Mouse (Mus musculus) CD8-positive naive resting alpha-beta T cell, adult 2 months (primary cell): Measurements from ENCODE around the gene Adora1.

ENCODE experiments used
- DNase-seq, 2 experiments: peaks; one replicate each; pipeline ENCODE4 v3.0.0; 2022; ENCODE audit warnings: low read depth in 2 of 2, low spot score in 2 of 2

The Adora1 gene

DNA sequence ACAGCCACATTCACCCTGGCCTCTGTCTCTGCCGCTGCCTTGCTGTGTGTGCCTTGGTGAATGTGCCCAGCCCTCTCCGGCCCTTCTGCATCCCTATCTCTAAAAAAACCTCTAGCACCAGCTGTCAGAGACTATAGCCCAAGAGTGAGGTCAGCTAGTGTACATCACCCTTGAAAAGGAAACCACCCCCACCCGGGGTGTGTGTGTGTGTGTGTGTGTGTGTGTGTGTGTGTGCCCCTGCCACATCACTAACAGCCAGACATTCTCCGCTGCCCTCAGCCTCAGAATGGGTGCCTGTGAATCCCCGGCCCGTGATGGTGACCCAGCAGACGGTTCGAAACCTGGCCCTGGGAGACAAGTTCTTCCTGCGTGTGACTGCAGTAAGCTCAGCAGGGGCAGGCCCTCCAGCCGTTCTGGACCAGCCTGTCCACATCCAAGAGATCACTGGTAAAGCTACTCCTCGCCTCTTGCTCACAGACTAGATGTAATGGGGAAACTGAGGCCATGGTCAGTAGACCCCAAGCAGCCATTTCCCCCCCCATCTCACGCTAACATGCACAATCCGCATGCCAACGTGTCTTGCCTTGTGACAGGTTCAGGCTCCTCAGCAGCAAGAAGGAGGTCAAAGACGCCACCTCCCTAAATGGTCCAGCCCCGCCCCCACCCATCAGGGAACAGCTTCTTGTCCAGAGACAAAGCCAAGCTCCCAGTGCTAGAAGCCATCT lies 40.8 kb downstream of the Adora1 start:
- DNase-seq: no peak

DNA sequence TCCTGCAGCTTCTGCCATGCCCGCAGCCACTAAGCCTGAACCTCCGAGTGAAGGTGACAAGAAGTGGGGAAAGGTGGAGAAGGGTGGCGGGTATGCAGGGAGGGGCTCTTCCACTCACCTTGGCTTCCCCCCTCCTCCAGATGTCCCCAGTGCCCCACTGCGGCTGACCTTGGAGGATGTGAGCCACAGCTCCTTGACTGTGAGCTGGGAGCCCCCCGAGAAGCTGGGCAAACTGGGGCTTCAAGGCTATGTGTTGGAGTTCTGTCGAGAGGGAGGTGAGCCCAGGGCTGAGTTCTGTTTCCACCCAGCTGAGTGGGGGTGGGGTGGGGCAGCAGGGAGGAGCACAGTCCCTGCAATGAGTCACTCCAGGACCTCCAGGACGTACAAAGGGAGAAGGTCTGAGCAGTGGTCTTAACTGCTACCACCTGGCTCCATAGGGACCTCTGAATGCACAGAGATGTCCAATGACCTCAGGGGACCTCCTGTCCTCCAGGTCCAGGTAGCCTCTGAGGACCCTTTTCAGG lies 41.5 kb downstream of the Adora1 start:
- DNase-seq: no peak

DNA sequence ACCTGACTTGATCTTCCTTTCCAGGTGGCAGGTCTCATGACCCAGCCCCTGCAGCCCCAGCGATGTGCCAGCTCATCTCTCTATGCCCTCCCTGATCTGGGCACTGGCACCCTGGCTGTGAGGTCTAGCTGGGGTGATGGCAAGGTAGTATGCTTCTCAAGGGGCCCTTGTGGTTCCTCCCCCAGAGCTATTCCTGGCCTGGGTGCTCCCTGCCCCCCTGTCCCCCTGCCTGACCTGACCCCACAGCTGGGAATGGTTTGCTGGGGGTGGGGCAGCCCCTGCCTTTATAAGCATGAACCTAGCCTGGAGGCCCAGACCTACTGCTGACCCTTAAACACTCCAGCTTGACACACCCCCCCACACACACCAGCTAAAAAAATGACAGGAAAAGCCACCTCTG lies 42.1 kb downstream of the Adora1 start, which contains the start of gene Mybph:
Gene Mybph, plus strand, starts transcription at position 323 of the 400 bp plus-strand sequence.
- no peak for DNase-seq

DNA sequence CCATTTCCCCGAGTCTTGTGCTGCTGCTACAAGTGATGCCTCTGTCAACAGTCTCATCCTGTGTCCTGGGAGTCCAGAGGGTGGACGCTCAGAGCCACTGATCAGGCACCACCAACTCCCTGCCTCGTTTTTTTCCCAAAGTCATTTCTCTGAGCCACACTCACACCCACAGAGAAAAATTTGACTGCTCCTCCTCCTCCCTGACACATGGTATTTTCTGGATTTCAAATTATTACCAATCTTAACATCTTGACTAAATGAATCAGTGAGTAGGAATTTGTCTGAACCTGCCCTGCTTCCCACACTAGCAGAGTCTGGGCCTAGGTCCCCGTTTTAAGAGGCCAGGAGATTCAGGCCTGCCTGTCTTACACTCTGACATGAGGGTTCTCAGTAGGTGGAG lies 43.2 kb downstream of the Adora1 start:
- no peak for DNase-seq

DNA sequence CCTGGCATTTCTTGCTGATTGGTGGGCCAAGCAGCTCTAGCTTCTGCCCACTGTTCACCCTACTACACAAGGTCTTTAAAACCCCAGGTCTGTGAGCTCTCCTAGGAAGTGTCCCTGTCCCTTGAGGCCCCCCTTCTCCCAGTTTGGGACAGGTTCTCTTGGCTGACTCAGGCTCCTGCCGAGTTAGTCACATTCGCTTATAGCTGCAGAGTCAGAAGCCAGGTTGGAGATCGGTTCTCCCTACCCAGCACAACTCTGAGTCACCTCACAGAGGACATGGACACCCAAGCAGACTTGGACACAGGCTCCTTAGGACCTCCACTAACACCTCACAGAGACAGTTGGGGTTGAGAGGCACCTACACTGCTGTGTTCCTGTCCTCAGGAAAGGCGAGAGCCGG lies 44.0 kb downstream of the Adora1 start:
- no peak for DNase-seq

DNA sequence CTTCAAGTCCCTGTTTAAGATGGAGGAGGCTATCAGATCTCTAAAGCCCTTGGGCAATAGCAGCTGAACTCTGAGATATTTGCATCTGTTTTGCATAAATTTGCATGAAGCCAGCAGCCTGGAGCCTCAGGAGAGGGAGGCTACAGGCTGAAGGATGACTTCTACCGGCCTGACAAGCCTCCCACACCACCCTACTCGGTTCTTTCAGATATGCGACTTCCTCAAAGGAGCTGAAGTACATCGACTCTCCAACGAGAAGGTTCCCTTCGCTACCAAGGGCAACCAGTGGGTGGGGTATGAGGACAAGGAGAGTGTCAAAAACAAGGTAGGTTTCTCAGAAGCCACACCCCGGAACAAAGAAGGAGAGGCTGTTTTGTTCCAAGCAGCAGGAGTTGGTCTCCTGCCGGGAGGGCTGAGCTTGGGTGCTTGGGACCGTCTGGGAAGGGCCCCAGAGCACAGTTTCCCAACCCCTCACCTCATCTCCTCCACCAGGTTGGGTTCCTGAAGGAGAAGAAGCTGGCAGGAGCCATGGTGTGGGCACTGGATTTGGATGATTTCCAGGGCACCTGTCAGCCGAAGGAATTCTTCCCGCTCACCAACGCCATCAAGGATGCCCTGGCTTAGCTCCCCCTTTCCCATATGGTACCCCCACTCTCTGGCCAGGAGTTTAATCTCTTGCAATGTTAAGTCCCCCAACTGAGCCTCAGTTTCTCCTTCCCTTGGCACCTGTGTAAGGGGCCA lies 46.1 kb downstream of the Adora1 start:
- no peak for DNase-seq

DNA sequence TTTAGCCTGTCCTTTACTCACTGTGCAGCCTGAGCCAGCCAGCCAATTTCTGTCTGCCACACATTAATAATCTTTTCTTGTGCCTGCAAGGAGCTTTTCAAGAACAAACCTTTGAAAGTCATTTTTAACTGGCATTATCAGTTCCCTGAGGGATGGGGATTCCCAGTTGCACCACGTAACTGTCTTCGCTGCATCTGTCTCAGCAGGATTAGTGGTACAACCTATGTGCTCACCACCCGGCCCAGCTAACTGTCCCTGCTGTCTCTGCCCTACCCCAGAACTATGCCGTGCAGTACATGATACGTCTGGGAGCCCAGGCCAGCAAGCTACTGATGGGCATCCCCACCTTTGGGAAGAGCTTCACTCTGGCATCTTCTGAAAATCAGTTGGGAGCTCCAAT lies 47.0 kb downstream of the Adora1 start:
- no peak for DNase-seq

DNA sequence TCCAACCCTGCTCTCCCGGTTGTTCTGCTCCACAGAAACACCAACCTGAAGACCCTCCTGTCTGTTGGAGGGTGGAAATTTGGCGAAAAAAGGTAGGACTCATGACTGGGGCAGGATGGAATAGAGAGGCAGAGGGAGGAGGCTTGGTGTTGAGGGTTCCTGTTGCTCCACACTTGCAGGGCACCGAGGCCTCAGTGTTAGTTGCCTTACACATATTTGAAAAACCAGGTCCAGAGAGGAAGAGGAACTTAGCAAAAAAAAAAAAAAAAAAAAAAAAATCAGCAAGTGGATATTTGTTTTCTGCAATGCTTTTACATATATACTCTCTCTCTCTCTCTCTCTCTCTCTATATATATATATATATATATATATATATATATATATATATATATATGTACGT lies 51.1 kb downstream of the Adora1 start:
- DNase-seq: no peak

DNA sequence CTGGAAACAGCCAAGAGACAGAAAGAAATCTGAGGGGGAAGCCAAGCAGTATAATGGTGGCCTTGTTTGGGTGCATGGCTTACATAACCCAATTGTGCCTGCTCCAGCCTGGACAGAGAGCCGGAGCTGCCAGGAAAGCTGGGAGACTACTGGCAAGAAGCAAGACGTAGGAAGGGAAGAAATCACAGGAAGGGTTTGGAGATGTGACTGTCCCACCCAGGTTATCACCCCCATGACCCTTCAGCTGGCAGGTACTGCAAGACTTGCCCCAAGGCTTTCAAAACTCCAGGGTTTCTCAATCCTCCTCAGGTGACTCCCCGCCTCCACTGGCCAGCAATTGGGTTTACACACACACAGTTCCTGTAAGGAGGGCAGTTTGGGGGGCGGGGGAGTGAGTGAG lies 53.2 kb downstream of the Adora1 start, which contains the start of gene Chil1:
Gene Chil1, plus strand, starts transcription at position 152 of the 400 bp plus-strand sequence.
- no peak for DNase-seq

DNA sequence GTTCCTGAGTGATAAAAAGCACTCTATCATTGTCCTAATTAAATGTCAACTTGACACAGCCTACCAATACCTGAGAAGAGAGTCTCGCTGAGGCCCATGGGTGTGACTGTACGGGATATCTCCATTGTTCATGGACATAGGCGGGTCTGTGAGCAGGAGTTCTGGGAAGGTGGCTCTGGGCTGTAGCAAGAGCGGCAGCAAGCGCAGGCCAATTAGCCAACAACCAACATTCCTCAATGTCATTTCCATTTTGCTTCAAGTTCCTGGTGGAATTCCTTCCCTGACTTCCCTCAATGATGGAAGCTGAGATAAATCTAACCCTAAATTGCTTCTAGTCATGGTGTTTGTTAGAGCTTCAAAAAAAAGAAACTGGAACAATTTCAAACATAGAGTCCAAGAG lies 57.3 kb downstream of the Adora1 start:
- DNase-seq: no peak

DNA sequence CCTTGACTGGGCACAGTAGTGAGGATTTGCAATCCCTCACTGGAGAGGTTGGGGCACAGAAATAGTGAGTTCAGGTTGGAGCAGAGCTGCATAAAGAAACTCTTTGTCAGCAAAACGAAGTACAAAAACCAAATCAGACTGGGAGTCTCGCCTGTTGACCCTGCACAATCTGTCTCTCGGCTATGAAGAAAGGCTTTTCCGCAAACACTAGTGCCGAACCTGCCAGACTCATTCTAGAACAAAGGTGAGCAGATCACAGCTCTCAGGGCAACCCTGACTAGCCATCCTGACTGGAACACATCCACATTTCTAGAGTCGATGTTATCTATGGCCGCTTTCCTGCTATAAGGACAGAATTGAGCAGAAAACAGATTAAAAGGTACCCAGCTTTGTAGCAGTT lies 62.1 kb downstream of the Adora1 start:
- no peak for DNase-seq

DNA sequence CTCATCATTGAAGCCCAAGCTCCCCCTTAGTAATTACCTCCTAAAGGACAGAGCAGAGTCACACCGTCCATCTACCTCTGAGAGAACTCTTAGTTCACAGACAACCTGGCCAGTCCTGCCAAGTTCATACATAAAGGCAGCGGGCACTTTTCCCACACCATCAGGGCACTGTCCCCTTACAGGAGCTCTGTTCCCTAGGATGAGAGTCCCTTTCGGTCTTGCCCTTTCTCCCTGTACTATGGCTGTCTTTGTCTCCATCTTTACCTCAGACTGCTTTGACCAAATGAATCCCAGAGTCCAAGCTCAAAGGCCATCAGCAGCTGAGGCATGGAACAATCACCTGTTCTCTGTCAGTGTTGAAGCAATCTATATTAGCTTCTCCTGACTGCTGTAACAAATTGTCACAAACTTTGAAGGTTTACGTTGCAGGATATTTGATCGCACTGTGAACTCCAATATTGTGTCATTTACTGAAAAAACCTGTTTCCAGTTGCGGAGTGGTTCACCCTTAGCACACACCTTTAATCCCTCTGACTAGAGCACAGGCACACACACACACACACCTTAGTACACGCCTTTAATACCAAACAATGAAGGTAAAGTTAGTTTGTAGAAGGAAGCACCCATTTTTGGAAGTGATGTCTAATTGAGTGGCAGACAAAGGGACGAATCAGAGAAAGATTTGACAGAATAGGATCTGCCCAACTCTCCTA lies 66.1 kb downstream of the Adora1 start:
- DNase-seq: no peak

DNA sequence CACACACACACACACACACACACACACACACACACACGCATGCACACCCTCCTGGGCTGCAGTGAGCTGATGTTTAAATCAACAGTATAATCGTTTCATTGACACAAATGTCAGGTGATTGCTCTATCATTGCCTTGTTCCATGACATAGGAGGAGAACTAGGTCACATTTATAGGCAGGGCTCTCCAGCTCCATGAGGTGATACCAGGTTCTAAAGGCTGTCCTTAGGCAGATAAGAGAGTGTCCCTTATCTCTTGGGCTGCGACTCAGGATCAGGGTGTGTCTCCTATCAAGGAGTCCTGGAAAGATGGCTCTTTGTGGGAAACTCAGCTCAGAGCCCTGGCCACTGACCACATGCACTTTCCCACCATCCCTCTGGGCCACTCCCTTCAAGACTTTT lies 66.7 kb downstream of the Adora1 start:
- DNase-seq: no peak

DNA sequence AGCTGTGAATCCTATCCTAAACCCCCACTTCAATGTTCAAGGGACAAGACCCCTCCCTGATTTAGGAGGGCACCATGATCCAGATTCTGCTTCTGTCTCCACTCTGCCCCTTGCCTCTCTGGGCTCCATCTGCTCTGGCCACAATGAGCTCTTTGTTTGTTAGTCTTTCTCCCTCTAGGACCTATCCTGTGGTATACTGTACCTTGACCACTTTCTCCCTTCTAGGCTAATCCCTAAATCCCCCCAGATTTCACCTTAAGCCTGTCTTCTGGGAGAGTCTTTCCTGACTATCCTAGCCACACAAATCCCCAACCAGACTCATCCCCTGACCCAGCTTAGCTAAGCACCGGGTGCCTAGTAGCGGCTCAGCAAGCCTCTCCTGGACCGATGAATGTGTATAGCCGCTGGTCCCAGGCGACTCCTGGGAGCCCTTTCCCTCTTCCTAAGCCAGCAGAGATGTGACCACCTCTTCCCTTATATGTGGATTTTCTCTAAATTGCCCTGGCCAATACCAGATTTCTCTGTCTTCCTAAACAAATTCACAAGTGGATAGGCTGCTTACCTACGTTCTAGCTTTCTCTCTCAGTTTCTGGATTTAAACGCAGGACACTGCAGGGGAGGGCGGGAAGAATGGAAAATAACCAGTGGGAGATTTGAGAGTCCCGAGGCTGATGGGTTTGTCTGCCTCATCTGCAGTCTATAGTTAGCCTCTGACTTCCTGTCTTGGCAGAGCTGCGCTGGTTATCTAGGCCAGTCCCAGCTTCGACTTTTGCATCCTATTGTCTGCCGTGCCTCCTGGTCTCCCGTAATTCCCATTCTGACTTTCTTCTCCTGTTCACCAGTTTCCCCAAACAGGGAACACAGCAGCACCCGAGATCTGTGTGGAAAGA lies 67.6 kb downstream of the Adora1 start:
- DNase-seq: no peak

DNA sequence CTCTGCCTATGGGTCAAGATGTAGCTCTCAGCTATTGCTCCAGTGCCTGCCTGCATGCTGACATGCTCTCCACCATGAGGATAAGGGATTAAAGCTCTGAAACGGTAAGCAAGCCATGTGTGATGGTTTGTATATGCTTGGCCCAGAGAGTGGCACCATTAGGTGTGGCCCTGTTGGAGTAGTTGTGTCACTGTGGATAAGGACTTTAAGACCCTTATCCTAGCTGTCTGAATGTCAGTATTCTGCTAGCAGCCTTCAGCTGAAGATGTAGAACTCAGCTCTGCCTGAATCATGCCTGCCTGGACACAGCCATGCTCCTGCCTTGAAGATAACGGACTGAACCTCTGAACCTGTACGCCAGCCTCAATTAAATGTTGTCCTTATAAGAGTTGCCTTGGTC lies 68.7 kb downstream of the Adora1 start:
- no peak for DNase-seq

DNA sequence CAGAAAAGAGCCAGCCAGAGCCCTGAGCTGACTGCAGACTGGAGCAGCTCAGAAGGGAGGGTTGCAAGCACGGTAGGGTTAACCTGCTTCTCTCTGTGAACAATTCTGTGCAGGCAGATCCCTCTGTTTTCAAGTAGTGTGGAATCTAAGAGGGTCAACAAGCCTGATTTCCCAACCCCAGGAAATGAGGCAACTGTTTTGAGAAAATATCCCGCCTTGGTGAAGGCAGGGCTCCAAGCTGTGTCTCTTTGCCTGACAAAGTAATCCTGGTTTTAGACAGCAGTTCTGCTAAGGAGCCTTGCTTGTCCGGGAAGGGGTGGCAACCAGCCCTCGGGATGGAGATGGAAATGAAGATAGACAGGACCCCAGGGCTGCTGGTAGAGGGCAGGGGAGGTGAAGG lies 70.8 kb downstream of the Adora1 start:
- DNase-seq: no peak

DNA sequence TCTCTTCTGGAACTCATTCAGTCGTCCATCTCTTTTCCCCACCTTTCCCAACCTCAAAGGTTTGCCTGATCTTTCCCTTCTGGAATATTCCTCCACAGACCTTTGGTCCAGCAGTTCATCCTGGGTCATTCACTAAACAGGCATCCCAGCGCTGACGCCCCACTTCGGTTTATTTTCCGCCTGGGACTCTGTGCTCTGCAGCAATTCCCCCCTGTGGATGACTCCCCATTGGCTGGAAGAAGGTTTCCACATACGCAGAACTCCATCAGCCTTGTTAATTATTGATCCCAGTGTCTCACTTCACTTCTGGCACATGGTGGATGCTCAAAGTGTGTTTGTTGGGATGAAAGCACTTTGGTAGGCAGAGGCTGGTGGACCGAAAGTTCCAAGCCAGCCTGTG lies 71.8 kb downstream of the Adora1 start:
- no peak for DNase-seq

DNA sequence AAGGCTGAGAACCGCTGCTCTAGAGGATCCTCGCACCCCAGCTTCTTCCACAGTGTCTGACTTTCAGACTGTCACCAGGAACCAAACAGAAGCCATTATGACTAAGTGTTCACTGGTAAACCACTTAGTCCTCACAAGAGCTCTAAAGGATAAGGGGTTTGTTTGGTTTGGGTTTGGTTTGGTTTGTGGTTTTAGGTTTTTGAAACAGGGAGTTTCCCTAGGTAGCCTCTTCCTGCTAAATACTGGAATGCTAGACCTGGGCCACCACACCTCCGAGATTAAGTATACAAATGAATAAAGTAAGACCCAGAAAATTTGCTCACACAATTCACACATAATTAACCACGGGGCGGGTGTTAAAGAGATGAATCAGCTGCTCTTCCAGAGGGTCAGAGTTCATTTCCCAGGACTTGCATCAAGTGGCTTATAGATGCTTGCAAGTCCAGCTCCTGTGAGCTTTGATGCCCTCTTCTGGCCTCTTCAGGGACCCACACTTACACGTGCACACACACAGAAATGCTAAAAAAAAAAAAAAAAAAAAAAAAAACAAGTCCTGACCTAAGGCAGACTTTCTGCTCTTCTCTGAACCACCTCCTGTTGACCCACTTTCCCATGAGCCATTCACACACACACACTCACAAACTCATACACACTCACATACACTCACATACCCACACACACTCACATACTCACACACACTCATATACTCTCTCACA lies 72.6 kb downstream of the Adora1 start:
- DNase-seq: no peak

DNA sequence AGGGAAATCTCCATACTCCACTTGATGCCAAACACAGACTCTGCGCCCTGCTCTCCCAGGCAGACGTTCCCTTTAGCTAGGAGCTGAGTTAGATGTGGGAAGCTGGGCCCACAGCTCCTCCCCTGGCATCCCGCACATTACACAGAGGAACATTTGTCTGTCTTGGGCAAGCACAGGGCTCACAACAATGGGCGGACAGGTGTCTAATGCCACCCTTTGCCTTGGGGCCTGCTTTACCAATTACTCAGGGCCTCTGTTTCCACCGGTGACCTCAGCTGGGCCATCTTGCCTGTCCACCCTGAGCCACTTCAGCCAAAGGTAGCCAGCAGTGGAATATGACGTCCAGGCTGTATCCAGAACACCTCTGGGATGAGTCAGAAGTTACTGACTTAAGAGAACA lies 73.8 kb downstream of the Adora1 start:
- no peak for DNase-seq

DNA sequence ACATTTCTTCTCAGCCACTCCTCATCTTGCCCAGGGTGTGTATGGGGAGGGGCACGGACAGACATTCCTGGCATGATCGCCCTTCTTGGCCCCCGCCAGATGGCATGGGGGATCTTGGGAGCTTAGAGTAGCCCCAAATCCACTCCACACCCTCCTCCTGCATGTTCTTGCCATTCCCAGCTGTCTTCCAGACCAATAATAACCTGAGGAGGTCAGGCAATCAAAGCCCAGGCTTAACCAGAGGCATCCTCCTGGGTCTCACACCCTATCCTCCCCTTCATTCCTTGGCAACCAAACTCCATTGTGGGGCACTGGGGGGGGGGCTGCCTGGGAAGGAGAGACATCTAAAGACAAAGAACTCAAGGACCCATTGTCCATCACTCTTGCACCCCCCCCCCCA lies 74.8 kb downstream of the Adora1 start:
- no peak for DNase-seq
